Mouse (Mus musculus) embryo, embryonic 10 days (tissue): ENCODE measurements around the gene Pou2af1.

ENCODE experiments used
- DNase-seq: peaks from one replicate; pipeline ENCODE4 v3.0.0-alpha.2; 2015; ENCODE audit warnings: low spot score

Pou2af1 gene

DNA sequence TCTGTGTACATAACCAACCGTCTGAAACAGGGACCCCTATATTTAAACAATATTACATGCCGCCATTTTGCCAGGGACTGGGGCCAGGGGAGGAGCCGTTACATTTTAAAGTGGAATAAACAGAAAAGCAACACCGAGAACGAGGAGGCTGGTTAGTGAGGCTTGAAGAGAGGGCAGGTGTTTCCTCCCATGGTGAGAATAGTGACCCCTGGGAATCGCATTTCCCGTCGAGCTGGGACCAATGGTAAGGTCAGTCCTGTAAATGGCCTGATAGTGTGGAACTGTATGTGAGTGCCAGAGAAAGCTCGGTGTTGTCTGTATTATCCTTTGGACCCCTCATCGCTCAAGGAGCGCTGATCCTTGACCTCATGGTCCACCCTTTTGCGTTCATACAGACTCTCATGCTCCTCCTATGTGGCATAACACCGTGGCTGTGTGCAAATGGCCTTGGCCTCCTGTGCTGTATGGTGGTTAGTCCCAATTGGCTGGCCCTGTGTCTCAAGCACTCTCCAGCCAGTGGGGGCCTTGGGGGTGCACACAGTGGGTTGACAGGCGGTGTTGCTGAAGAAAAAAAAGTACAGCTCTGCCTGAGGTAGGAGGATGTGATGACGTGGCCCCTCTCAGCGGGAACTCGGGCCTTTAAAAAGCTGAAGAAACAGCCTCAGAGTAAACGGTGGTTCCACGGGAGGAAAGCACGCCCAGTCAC is at the start of gene Pou2af1:
Pou2af1 (plus strand) TSS at position 686 of the 706 bp plus-strand sequence.
- no peak for DNase-seq

DNA sequence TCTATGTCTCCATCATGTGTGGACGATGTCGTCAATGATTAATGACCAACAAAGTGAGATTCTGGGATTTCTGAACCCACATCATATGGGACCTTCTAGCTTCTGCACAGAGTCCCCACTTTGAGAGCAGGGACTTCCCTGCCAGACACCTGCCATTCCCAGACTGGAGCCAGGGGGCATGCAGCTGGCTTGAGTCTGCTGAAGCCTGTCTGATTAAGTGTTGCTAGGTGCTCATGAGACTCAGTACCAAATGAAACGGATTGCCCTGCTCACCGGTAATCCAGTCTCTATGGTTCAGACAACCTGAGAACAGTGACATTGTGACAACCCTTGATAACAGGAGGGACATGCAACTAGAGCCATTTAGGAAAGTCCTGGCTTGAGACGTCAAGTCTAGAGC is 49.5 kb upstream of the Pou2af1 start:
- no peak for DNase-seq

DNA sequence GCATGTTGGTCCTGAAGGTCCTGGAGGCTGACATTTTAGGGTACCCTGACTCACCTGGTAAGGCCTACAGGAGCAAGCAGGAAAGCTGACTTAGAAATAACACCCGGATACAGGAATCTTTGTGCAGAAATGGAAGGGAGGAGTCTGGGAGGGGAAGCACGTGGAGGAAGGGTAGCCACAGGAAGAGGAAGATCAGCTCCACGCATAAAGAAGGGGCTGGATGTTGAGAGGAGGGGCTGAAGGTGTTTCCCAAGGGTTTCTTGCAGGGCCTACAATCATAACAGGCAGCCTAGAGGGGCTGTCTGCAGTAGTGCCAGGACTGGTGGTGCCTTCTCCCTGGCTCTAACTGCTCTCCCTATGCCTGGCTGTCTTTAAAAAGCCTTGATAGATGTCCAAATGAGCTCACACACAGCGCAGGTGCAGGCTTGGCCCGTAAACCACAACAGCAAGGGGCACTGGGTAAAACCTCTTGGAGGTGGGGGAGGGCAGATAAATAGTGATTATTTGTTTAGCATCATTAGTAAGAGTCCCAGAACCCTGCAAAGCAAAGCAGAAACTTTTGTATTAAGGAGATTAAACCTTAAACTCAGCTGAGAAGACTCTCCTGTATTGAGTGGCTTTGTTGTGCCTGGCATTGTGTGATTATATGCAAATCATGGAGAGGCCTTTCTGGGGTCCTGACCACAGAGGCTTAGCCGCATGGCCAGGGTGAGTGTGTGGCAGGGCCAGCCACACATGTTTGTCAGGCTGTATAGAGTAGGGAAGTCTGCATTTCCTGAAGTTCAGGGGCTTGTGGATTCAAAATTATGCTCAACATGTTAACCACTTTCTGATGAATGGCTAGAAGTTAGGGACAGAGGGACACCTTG is 48.0 kb upstream of the Pou2af1 start, which contains the start of gene Gm32742:
Gm32742 (minus strand) TSS at position 206 of the 869 bp plus-strand sequence.
- no peak for DNase-seq

DNA sequence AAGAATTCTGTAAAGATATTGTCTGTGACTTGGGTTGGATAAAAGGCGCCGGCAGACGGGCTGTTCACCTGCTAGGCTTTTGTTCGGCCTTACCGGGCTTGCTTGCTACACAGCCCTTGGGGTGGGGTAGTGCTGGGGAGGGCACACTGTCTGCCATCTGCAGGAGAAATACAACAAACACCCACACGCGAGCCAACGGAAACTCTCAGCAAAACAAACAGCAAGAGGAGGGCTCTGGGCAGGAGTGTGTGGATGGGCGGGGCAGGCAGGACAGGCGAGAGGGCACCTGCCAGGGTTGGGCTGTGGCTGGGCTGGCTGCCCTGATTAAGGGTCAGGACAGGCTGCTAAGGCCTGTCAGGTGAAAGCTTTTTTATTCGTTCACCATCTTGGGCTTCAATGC is 45.6 kb upstream of the Pou2af1 start:
- DNase-seq: no peak

DNA sequence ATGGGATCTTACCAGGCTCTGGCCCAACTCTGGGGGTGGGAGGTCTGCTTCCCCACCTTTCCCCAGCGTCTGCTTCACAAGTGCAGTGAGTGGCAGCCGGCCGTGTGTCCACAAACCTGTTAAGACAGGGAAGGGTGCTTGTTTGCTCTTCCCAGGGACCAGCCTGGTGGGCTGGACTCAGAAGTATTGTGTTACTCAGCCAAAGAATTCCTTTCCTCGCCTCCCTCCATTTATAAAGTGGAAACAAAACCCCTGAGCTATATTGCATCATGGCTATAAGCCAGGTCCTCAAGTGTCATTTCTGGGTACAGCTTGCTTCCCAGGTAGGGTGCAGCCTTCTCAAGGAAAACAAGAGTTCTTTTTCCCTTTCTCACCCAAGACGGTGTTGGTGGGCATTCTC is 44.8 kb upstream of the Pou2af1 start:
- no peak for DNase-seq

DNA sequence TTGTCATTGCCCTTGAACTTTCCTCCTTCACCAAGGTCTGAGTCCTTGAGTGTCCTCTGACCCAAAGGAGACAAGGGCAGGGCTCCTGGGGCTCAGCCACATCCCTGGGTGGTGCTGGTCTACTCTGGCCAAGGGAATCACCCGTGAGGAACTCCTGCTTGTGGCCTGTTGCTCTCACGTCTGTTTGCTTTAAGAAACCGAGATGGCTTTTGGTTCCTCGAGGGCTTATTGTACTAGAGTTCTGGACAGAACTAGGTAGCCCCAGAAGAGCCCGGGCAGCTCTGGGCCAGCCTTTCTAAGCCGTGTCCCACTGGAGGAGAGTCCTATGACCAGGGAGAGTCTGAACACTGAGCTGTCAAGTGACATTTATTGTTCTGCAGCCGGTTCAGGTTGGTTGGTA is 44.4 kb upstream of the Pou2af1 start:
- DNase-seq: no peak

DNA sequence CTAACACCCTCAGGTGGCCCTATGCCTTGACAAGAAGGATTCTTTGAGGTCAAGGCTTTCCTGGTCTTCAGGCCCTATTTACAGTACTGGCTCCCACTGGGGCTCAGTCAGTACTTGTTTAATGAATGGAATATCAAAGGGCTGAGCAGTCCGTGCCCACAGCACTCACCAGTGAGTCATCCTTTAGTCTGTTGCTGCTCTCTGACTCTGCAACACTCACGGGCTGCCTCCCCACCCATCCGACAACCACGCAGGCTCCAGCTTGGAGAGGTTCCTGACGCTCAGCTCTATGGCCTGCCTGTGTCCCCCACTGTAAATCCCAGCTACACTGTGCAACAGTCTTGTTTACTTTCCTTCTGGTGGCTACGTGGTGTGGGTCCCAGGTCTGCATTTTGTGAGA is 43.2 kb upstream of the Pou2af1 start:
- no peak for DNase-seq

DNA sequence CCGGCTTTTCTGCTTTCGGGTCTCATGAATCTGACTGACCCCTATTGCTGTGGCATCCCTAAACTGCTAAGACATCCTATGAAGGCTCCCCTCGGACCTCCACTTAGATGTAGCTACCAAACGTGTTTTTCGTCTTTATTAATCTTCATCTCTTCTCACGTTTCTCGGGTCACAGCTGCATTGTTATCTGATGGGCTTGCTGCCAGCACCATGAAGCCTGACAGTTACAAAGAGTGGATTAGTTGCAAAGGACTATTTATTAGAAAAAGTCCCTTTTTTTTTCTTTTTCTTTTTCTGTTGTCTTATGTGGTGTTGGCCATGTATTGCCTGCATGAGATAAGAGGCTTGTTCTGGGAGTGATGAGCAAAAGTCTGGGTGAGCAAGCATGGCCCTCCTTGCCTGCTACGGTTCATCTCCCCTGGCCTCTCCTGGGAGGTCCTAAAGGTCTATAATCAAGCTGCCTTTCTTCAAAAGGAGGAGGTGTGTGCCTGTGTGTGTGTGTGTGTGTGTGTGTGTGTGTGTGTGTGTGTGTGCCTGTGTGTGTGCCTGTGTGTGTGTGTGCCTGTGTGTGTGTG is 38.5 kb upstream of the Pou2af1 start:
- no peak for DNase-seq

DNA sequence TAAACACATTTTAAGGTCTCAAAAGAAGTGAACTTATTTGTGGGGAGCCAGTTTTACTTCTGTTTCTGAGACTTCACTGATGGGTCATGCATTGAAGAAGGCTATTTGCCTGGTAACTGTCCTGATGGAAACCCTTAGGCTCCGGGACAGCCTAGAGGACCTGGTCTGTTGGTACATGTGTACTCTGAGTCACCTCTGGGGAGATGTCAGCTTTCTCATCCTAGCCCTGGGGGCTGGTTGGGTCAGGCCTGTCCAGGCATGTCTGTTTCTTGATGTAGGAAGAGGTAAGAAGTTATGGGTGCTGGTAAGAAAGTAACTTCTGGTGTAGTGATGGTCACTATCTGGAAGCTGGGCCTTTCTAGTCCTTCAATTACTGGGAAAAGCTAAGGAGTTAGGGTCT is 37.8 kb upstream of the Pou2af1 start:
- DNase-seq: no peak

DNA sequence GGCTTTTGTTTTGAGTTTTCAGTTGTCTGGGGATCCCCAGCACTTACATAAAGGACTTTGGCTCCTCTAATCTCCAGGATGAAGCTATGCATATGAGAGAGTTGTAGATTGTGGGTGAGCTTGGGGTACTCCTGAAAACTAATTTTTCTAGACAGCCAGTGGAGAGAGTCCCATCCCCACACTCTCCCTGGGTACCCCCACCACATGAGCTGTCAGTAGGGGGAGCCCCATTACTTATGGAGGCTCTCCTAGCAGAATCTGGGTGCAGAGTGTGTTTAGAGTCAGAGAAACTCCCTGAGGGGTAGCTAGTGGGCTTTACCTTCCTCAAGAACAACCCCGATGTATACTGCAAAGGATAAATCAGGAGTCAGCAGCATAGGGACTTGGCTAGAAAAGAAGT is 35.2 kb upstream of the Pou2af1 start:
- DNase-seq: no peak

DNA sequence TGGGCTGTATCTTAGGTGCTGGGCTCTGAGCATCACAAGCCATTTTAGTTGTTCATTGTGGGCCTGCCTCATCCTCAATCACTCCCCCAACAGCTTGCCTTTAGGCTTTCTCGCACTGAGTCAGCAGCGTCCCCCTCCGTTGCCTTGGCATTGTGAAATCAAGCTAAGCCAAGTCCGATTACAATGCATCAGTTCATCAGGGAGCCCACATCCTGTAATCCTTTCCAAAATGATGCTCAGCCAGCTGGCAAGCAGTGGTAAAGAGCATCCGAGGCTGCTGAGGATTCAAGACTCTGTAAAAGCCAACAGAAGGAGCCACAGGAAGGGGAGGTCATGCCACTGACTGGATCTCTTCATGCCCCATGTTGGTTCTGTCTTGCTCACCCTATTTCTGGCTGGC is 32.9 kb upstream of the Pou2af1 start:
- no peak for DNase-seq

DNA sequence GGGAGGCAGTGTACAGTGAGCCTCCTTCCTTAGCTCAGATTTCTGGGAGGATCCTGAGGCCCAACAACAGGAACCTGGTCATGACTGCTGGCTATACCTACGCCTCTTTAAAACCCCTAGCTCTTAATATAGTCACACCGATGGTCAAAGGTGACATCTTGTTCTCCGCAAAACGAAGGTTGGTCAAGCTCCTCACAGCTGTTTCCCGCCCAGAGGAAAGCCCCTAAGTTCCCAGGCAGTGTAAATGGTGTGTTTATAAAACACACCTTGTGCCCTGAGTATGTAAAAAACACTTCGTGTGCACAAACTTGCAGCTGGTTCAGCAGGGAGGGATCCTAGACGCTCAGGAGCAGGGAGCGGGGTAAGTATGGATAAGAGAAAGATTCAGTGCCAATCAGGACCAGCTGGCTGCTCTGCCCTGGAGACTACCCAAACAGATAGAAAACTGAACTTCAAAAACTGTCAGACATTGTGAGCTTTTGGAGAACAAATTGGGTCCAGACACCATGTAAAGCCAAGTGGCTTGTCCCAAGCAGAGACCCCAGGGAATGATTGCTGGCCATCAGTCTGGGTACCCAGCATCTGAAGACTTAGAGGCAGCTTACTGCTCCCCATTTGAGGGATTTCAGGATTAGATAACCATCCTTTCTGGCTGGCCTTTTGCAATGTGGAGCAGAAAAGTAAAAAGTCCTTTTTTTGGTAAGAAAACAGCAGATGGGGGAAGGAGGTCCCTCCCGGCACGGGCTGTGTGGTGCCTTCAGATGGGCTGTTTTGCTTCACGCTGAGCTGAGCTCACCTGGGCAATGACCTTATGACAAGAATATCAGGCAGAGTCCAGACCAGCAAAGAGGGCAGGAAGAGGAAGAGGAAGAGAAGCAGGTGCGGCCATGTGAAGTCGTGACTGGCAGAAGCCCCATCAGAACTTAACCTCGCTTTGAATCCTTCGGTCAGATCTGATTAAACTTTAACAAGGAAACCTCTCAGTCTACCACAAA is 30.5 kb upstream of the Pou2af1 start:
- no peak for DNase-seq

DNA sequence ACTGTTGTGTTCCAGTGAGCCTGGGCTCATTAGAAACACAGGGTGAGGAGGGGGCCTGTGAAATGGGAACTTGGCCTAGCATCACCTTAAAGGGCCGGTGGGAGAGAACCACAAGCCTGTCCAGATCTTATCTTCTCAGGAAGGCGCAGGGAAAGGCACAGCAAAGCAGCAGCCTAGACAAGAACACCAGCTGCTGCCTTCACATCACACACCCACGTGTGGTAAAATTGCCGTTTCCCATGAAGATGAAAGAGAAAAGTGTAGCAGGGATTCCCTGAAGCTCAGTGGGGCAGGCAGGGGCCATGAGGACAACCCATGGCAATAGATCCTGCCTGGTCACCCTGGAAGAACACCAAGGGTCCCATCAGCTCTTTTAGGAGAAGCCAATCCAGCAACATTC is 28.1 kb upstream of the Pou2af1 start:
- DNase-seq: no peak

DNA sequence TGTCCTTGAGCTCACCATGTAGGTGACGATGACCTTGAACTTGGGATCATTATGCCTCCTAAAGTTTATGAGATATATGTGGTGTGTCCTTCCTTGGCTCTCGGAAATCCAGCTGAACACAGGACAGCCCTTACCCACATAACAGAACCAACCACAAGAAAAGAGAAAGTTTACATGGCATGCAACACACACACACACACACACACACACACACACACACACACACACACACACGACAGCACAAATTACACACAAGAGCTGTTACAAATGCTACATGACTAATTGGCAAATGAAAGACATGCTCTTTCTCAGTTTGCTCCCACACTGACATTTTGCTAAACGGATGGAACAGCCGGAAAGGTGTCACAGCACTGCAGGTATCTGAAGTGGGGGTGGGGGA is 27.6 kb upstream of the Pou2af1 start:
- no peak for DNase-seq

DNA sequence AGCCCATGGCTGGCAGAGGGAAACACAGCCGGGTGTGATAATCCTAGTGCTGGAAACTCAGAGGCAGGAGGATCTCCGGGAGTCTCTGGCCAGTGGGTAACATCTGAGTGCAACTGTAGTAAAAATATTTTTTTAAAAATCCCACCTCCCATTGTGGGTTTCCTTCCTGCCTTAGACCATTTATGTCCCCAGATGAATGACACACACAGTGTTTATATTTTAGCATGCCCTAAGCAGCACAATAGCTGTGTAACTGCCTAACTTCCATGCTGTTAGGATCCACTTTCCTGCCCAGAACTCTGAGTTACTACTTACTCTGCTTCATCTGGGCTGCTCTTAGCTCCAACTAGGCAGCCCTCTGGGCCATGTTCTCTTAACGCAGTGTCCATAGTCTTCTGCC is 22.9 kb upstream of the Pou2af1 start:
- DNase-seq: no peak

DNA sequence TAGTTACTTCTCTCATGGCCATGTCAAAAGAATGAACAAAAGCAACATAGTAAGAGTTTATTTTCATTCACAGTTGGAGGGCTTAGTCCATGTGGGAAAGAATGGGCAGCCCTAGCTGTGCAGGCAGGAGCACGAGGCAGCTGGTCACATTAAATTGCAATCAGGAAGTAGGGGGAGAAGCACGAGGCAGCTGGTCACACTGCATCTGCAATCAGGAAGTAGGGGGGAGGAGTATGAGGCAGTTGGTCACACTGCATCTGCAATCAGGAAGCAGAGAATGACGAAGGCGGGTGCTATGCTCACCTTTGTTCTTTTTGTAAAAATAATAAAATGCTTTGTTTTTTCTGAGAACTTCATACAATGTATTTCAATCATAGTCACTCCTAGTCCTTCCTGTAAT is 18.7 kb upstream of the Pou2af1 start:
- DNase-seq: no peak

DNA sequence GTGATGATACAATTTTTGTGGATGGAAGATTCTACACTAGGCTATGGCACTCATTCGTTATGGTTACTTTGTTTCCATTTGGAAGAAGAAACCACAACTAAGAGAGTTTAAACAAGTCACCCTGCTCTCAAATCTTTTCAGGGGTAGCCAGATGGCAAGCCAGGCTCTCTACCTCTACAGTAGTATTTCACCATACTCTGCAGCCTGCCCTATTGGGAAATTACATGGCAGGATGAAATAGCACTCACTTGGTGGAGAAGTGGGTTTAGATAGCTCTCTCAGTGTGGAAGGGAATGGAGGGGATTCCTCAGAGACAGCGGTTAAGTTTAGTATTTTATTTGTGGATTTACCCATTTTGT is 4.6 kb upstream of the Pou2af1 start:
- DNase-seq: no peak

DNA sequence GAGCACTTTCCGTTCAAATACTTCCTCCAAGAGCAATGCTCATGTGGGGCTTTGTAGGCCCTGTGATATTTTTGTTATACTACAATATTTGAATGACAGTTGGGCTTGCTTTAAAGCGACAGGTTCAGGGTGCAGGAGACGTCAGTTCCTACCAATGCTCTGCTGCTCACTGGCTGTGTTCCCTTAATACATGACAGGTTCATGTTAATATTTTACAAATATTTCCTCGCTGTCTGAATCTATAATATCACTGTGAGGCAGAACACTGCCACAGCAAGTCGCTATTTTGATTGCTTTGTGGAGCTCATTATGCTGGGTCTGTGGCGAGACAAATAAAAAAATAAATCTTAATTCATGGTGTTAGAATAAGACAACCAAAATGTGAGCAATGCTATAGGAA is 2.3 kb upstream of the Pou2af1 start:
- no peak for DNase-seq

DNA sequence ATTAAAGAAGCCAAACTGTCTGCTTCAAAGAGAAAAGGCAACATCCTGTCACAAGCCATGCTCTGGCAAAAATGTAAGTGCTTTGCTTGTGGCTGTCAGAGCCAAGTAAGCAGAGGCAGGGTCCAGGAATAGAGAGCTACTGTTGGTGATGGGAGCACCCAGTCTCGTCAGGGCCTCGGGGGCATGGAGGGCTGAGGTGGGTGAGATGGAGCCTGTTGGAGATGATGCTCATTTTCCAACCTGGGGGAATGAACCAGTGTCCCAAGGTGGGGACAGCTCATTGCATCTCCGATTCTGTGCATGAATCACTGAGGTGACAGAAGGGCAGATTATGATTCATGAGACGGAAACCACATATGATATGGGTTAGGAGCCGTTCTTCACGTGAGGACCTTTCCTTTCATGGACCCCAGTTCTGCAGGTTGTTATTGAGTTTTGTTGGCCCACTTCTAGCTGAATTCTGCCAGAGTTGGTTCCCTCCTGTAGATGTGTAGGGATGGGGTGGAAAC is 275 bp downstream of the Pou2af1 start:
- DNase-seq: no peak

DNA sequence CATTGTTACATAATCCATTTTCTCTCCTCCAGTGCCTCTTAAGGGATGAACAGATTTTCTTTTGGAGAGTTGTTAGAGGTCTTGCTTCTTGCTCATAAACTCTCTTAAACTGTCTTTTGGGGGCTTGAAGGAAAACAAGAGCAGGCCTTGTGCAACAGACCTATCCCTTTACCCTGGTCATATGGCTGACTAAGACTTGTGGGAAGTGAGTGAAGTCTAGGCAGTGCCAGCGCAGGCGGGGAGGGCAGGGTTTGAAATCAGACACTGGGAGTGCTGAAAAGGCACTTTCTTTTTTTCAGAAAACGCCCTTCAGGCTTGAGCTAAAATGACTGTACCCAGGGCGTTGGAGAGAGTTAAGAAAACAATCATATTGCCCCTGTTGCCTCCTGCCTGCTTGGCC is 1.8 kb downstream of the Pou2af1 start:
- no peak for DNase-seq

DNA sequence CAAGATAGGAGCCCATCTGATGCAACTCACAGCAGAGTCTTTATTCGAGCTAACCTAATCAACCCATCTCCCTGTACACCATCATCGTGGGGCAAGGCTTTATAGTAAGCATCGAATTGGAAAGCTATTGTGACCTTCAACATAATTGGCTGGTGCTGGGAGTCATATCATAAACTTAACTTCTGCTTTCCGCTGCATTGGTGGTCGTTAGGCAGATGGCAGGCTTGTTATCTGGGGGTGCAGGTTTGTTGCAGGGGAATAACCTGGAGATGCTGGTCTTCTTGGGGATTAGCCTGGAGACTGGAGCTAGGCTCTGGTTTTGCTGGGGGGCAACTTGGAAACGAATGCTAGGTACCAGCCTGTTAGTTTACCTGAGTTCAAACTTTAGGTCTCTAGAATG is 2.4 kb downstream of the Pou2af1 start:
- no peak for DNase-seq

DNA sequence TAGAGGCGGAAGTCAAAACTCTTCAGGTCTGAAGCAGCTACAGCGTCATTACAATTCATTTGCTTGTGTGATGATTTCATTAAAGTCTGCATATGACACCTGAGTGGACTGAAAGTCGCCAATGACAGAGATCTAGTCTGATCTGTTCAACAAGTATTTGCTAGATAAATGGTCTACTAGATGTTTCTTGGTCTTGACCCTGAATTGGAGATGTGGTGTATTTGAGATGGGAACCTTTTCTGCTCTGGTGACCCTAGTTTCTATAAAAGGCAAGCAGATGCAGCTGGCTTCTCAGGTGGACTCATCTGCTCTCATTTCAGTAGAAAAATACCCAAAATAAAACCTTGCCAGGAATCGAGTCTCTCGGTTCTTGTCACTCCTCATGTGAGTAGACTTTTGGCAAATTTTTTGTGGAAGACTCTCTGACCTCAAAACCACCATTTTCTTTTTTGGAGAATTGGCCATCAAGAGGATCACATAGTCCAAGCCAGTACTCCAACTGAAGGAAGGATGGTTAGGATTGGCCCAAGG is 12.2 kb downstream of the Pou2af1 start:
- no peak for DNase-seq
